Comparison of ENCODE assay signal across 20 mouse cellular contexts in the genomic region with DNA sequence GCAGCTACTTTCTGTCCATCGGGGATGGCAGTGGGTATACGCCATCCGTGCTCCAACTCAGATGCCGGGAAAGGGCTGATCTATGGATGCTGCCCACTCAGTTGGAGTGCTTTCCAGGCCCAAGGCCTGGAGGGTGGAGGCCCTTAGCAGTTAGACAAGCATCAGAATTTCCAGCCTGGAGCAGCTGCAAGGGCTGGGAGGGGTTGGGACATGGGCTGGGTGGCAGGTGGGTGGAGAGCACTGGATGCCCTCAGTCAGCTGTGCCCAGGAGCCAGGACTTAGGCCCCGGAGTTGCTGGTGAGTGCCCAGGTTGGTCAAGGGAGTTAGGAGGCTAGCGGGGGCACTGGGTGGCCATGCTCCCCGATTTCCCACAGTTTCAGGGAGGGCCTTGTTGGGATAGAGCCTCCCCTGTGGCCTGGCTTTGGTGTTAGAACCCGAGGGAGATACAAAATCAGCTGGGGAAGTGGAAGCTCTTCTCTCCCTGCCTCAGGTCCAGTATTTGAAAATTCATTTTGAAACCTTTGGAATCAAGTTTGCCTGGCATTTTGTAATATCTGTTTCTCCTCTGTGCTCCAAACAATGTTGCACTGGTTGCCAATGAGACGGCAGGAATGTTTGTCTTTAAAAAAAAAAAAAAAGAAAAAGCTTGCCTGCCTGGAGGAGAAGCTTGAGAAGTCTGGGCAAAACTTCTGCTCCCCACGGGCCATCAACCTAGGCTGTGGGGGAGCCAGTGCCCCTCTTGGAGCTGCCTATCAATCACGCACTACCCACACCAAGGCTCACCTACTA. TPM values are rescaled to one million over a fixed set of nuclear protein-coding genes. Genes with fewer than 3 reads are reported as not detected.
DNase-seq lines count a peak whose midpoint lies in the region; ATAC-seq and TF ChIP-seq lines count a peak whose summit lies in the region.
"Had no signal": no experiment of that assay in that cellular context is flagged by ENCODE, and none has a peak within 500 bp of the region (broad histone marks: within the 10 kb centered on the region; RNA-seq: fewer than 3 reads in every experiment).

No protein-coding gene starts in this region.

- H3K4me3 ChIP-seq in kidney, postnatal 0 days (replicated peaks; ENCODE audit: low read depth, low read length) = no peak overlapping the region
- H3K4me3 ChIP-seq in midbrain, embryonic 13.5 days (replicated peaks) = no peak overlapping the region
- H3K4me3 ChIP-seq: erythroblast, embryonic 14.5 days; intestine, embryonic 15.5 days; liver, embryonic 13.5 days; lung, embryonic 15.5 days; megakaryocyte, embryonic 14.5 days had no signal

- H3K27ac ChIP-seq in kidney, postnatal 0 days = no peak overlapping the region
- H3K27ac ChIP-seq in midbrain, embryonic 13.5 days = no peak overlapping the region
- H3K27ac ChIP-seq: intestine, embryonic 15.5 days; liver, embryonic 13.5 days; lung, embryonic 15.5 days had no signal

- no peaks in the 10 kb centered on the region for H3K36me3 ChIP-seq in kidney, postnatal 0 days (ENCODE audit: insufficient read depth, low read length)
- H3K36me3 ChIP-seq in midbrain, embryonic 13.5 days = no peaks in the 10 kb centered on the region
- H3K36me3 ChIP-seq: intestine, embryonic 15.5 days; liver, embryonic 13.5 days; lung, embryonic 15.5 days had no signal

- no peak for TF ChIP-seq CTCF in kidney, postnatal 0 days (IDR thresholded peaks at IDR 0.05; ENCODE audit: low read depth)

- no peaks in the 10 kb centered on the region for H3K4me1 ChIP-seq in kidney, postnatal 0 days (replicated peaks; ENCODE audit: insufficient read depth, low read length)
- peaks cover 23% of the 10 kb centered on the region for H3K4me1 ChIP-seq in midbrain, embryonic 13.5 days (replicated peaks)
- H3K4me1 ChIP-seq: intestine, embryonic 15.5 days; liver, embryonic 13.5 days; lung, embryonic 15.5 days had no signal

- no peaks in the 10 kb centered on the region for H3K27me3 ChIP-seq in kidney, postnatal 0 days (ENCODE audit: insufficient read depth, low read length)
- no peaks in the 10 kb centered on the region for H3K27me3 ChIP-seq in midbrain, embryonic 13.5 days
- H3K27me3 ChIP-seq: intestine, embryonic 15.5 days; liver, embryonic 13.5 days; lung, embryonic 15.5 days had no signal

- 0 out of 2 replicates have a peak overlapping the region, but pooled peaks have one; percentile 13 for H3K9ac ChIP-seq in kidney, postnatal 0 days (ENCODE audit: low read depth, low read length)
- 0 out of 2 replicates have a peak overlapping the region, but pooled peaks have one; percentile 17 for H3K9ac ChIP-seq in midbrain, embryonic 13.5 days (replicated peaks)
- H3K9ac ChIP-seq: forebrain, postnatal 0 days; intestine, embryonic 15.5 days; liver, embryonic 13.5 days; lung, embryonic 15.5 days had no signal

- H3K9me3 ChIP-seq in kidney, postnatal 0 days (replicated peaks; ENCODE audit: low read length) = no peaks in the 10 kb centered on the region
- no peaks in the 10 kb centered on the region for H3K9me3 ChIP-seq in midbrain, embryonic 13.5 days
- H3K9me3 ChIP-seq: intestine, embryonic 15.5 days; liver, embryonic 13.5 days; lung, embryonic 15.5 days; megakaryocyte, embryonic 14.5 days had no signal

- no peak for DNase-seq in kidney, postnatal 0 days (ENCODE audit: low spot score)
- no peak for DNase-seq in kidney, postnatal 36 days
- peak; percentile 63 for DNase-seq in NIH3T3 (ENCODE audit: low read depth)
- peak; percentile 74 for DNase-seq in adipocyte (ENCODE audit: low spot score)
- no peak for DNase-seq in ovary, postnatal 14 days (ENCODE audit: low spot score)
- DNase-seq in MN1 (ENCODE audit: low spot score) = no peak
- DNase-seq: cerebellum, postnatal 10 days; embryo, embryonic 11 days; forebrain, postnatal 0 days; layer of hippocampus, postnatal 36 days; liver, embryonic 13.5 days; right cerebral cortex, postnatal 25 days; thymus, postnatal 25 days had no signal

- ATAC-seq in kidney, postnatal 0 days (replicated peaks; ENCODE audit: low FRiP score, low read depth) = no peak
- no peak for ATAC-seq in midbrain, embryonic 13.5 days
- ATAC-seq: forebrain, postnatal 0 days; intestine, embryonic 15.5 days had no signal

- WGBS in kidney, postnatal 0 days = 72% methylated on average over 11 of the region's 11 CpGs
- 83% methylated on average over 11 of the region's 11 CpGs for WGBS in midbrain, embryonic 13.5 days

- no peak overlapping the region for H3K4me2 ChIP-seq in kidney, postnatal 0 days (ENCODE audit: low read length)
- H3K4me2 ChIP-seq in midbrain, embryonic 13.5 days (replicated peaks) = no peak overlapping the region
- H3K4me2 ChIP-seq: heart, embryonic 11.5 days; intestine, embryonic 15.5 days; liver, embryonic 13.5 days; lung, embryonic 15.5 days had no signal

RNA-seq across cellular contexts. Expression of a gene that starts 1.2 kb away (rescaled TPM):
- 0.74 and 0.84 TPM in 2 replicates for polyA plus RNA-seq in kidney, postnatal 0 days (2015; fragmentation: Nextera tagmentation; extraction: Ambion mirVana)
- 4.9 and 7.9 TPM in 2 replicates for polyA plus RNA-seq in midbrain, embryonic 13.5 days (2015; fragmentation: Nextera tagmentation; extraction: Ambion mirVana)
- polyA plus RNA-seq: erythroblast, embryonic 14.5 days; liver, embryonic 13.5 days; testis, adult 2 months had no signal

RNA-seq across cellular contexts. Expression of a gene that starts 54.0 kb away (rescaled TPM):
- polyA plus RNA-seq in kidney, postnatal 0 days (2015; fragmentation: Nextera tagmentation; extraction: Ambion mirVana) = 3.4 and 3.7 TPM in 2 replicates
- 1.6 and 1.7 TPM in 2 replicates for polyA plus RNA-seq in midbrain, embryonic 13.5 days (2015; fragmentation: Nextera tagmentation; extraction: Ambion mirVana)

Comparison
In these comparisons a context has a peak if more than half of its experiments do, and no peak if none do; other contexts are left out.
1. DNase-seq: peak in NIH3T3 (single experiment) and adipocyte (single experiment); none in kidney, postnatal 0 days (single experiment), kidney, postnatal 36 days (0 of 2), ovary, postnatal 14 days (single experiment) and MN1 (single experiment).